Mouse (Mus musculus) left cerebral cortex, adult 11 months (tissue): ENCODE results near the gene Stk35.
A peak's percentile ranks its signal among the peaks of the same experiment; 100 is the strongest.
"Not testable (repeated sequence)": the region's sequence is repeated elsewhere in the genome, so short reads cannot be mapped to it uniquely, and the experiment has no call there.

Experiments
- DNase-seq: peaks from one replicate; pipeline ENCODE4 v3.0.0; 2022; ENCODE audit warnings: low spot score

Stk35 gene

DNA sequence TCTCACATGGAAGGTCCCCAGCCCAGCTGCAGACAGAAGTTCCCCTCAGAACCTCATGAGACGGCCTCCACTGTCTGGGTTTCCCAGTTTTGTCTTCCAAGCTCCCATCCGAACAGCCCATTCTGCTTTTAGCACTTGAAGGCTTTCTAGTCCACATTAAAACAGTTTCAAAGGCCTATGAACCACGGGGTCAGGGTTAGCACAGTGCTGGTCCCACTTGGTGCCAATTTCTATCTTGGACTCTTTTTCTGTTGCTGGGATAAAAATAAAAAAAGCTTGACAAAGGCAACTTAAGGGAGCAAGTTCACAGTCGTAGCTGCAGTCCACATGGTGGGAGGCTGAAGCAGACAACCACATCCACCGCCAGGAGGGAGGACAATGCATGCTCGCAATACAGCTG is 34.6 kb downstream of the Stk35 start:
- DNase-seq, result no peak

GRCm38 (mm10) chr2:129836921-129837320 is 36.6 kb downstream of the Stk35 start:
- no peak for DNase-seq

GRCm38 (mm10) chr2:129838321-129838720 is 38.0 kb downstream of the Stk35 start:
- no peak for DNase-seq

DNA sequence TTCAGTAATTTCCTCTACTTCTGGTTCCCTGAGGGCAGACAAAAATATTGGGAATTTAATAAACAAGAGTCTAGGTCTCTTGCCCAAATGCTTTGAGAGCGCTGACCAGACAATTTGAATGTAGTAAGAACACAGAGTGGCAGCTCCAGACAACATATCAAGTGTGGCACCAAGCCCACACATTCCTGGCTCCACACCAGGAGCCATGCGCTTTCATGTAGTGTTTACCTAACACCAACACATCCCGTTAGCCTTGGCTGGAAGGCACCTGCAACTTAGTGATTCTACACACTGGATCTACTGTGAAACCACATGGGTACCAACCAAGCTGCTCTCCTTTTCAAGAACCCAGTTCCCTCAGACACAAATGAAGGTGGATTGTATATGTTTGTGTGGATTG is 45.5 kb downstream of the Stk35 start:
- no peak for DNase-seq

- DNase-seq, result no peak
Observed at GRCm38 (mm10) chr2:129846501-129846900, 46.2 kb downstream of the Stk35 start.

DNA sequence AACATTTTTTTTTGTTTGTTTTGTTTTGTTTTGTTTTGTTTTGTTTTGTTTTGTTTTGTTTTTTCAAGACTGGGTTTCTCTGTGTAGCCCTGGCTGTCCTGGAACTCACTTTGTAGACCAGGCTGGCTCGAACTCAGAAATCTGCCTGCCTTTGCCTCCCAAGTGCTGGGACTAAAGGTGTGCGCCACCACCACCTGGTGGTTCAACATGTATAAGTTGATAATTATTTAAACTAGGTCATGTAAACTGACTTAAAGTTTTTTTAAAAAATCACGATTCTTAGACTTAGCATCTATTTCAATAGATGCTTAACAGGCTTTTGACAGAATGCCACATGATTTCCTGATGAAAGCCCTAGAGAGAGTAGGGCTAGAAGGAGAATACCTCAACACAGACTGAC is 48.8 kb downstream of the Stk35 start:
- not testable (repeated sequence) for DNase-seq

DNA sequence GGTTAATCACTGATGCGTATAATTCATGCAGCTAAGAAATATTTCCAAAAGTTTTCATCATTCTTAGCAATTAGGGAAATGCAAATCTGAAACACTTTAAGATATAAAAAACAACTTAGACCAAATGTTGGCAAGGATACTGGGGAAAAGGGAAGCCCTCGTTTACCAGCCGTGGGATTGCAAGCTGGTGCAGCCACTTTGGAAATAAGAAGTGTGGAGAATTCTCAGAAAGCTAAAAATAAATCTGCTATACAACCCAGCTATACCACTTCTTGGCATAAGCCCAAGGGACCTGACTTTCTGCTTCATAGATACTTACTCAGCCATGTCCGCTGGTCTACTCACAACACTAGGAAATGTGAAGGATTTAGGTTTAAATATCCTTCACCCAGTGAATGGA is 51.2 kb downstream of the Stk35 start:
- DNase-seq, result peak; percentile 23

DNA sequence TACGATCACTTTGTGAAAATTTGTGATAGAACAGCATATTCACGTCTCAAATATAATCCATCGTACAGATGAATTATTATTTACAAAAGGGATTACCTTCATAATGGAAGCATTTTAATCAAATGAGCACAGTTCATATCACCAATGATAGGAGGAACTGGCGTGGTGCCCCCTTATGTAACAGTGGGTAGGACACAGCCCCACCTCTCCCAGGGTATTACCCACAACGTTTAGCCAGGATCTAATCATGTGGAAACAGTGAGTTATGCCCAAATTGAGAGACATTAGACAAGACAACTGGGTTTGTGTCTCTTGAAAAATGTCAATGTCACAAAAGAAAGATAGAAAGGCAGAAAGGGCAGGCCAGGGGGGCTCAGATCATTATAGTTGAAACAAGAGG is 62.9 kb downstream of the Stk35 start:
- DNase-seq, result no peak

DNA sequence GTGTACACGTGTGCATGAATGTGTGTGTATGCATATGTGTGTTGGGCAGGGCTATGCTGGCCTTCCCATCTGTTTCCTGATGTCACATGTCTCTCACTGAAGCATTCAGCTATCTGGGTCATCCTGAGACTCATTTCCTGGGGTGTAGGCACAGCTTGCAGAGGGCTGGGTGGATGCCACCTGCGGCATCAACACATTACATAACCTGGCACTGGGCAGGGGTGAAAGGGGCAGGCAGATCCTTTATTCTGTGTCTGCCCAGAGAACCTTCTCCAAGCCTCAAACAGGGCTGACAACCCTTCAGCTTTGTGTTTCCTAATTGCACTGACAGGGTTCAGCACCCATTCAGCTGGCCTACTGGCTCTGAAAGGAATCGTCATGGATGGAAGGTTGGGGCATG is 64.6 kb downstream of the Stk35 start:
- DNase-seq, result no peak

DNA sequence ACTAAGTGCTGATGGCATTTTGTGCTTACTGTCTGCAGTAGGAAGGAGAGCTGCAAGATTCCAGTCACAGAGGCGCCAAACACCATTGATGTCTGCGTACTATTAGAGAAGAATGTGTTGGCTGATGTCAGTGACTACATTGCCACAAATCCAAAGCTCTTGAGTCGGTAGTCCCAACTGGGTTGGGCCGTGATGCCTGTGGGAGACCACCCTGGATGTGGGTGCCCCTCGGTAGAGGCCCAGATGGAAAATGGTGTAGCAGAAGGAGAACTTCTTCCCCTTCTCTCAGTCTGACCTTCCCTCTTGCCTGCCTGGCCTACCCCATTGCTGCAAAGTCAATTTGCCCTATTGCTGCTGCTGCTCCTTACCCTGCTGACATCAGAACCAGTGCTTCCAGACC is 68.8 kb downstream of the Stk35 start:
- DNase-seq, result no peak

DNA sequence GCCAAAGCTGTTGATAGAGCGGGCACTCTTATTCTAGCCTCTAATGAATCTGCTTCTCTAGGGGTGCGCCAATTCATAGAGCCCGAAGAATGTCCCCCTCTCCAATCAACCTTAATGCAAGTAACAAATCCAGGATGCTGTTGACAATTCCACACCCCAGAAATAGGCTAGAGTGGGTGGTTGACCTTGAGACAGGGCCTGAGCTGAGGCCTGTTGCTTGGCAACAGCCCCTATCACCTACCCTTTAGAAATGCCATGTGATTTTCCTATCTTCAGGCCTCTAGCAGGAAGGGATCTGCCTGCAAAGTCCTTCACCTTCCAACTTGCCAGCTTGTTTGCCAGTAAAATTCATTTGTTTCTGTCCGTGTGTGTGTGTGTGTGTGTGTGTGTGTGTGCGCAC is 70.9 kb downstream of the Stk35 start:
- DNase-seq, result no peak

GRCm38 (mm10) chr2:129872071-129872470 is 71.8 kb downstream of the Stk35 start:
- DNase-seq, result no peak

DNA sequence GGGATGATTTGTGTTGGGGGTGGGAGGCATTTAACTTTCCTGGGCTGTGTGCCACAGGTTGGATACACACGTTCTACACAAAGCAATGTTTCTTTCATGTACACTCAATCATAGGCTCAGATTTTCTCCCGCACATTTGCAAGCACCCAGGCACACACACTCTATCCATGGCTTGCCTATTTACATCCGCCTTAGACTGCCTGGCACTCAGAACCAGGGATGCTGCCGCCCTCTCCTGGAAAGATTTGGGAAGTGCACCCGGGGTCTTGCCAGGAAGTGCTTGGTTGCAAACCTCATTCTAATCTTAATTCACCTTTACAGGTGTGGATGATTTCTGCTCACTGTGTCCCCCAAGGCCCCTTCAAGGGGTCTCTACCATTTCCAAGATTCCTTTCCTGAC is 73.2 kb downstream of the Stk35 start:
- peak; percentile 79 for DNase-seq

DNA sequence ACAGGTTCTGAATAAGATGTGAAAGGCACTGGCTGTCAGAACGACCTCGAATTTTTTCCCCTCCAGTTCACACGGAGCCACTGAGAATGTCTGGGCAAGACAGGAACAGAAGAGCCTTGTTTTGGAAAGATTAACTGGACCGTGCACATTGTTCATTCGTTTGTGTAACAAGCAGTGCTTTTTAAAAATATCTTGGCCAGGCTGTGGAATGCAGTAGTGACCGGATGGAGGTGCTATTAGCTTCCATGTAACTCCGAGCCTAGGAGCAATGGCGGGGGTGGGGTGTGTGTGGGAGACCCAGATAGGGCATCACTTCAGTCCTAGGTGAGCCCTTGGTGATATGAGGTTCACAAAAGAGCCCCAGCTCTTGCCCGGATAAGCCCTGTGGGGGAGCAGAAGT is 73.8 kb downstream of the Stk35 start:
- DNase-seq, result no peak

DNA sequence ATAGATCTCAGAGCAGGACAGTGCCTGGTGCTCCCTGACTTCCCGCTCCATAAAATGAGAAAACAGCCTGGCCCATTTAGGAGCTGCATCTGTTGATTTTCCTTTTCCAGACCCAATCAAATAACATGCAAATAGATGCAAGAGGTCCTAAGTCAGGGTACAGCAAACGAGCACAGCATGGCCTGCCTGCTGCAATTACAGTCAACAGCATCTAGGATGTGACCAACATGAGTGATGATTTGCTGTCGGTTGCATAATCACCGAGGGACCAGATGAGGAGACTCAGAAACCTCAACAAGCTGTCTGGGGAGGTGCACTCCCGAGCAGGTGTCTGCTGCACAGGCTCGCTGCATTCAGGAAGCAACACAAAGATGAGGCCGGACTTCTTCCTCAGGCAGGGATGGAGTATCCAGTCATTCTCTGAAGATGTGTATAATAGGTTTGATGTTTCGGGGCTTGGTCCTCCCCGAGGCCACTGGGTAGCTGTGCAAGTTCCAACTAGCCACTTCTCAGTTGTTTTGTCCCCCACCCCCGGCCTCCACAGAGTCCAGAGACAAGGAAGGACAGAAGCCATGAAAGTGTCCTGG is 74.3 kb downstream of the Stk35 start:
- DNase-seq, result no peak

DNA sequence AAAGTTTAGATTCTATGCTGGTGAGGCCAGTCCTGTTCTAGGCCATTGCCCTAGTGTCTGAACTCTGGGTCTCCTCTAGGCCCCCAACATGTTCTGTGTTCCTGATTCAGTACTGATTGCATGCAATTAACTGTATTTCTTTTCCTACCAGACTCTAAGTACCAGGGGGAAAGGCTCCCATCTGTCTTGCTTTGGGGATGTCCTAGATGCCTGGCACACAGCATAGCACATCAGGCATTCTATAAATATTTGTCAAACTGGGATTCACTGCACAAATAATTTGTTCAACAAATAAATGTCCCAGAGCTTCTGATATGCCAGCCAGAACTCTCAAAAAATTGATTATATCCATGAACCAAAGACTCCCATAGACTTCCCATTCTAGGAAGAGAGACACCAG is 76.6 kb downstream of the Stk35 start:
- DNase-seq, result no peak

GRCm38 (mm10) chr2:129879817-129880216 is 79.5 kb downstream of the Stk35 start:
- peak; percentile 66 for DNase-seq

DNA sequence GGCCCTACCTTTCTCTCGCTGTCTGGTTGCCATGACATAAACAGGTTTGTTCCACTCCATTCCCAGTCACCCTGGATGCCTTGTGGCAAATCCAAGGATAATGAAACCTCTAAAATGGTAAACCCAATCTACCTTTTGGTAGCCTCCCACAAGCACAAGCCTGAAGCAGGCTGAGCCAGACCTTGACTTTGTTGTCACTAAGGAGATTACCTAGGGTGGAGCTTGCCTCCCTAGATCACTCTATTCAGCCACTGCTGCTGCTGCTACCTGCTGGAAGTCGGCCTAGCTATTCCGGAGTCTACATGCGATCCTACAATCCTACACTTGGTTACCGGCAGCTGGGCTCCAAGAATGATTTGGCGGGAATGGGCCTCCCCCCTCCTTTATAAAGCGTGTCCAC is 79.9 kb downstream of the Stk35 start:
- DNase-seq, result no peak

DNA sequence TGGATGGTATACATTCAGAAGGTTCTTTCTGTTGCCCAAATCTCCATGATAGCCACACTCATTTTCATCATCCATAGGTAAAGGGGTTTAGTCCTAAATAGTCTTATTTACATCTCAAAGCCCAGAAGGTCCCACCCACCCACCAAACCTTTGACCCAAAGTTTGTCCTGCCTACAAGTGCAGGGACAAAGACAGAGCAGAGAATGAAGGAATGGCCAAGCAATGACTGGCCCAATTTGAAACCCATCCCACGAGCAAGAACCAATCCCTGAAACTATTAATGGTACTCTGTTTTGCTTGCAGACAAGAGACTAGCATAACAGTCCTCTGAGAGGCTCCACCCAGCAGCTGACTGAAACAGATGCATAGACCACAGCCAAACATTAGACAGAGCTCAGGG is 81.6 kb downstream of the Stk35 start:
- no peak for DNase-seq
